Mouse (Mus musculus) liver, embryonic 11.5 days (tissue): ENCODE measurements around the gene Timm23. TPM values are rescaled to one million over a fixed set of nuclear protein-coding genes. Genes with fewer than 3 reads are reported as not detected.
A peak's percentile ranks its signal among the peaks of the same experiment; 100 is the strongest.
"Not testable (repeated sequence)": the region's sequence is repeated elsewhere in the genome, so short reads cannot be mapped to it uniquely, and the experiment has no call there.

ENCODE experiments used
- ATAC-seq: fragments of 200-750 bp; cut with Nextera tagmentation; replicated peaks from 2 replicates; pipeline ENCODE4 v1.8.0; 2017; ENCODE audit warnings: moderate number of reproducible peaks, mild to moderate bottlenecking, moderate TSS enrichment, moderate library complexity; ENCODE audit not compliant: low FRiP score
- DNase-seq: peaks from one replicate; pipeline ENCODE4 v3.0.0-alpha.2; 2017; ENCODE audit warnings: low spot score
- H3K27ac ChIP-seq: fragments of 300-500 bp; sonication (generic); 2 replicates; pipeline ENCODE4 v1.5.1; 2014; ENCODE audit warnings: mild to moderate bottlenecking, low read depth, low read length, control low read depth
- H3K27me3 ChIP-seq: fragments of 300-500 bp; sonication (generic); replicated peaks from 2 replicates; pipeline ENCODE4 v1.6.1; 2014; ENCODE audit warnings: low read length, mixed read lengths; ENCODE audit not compliant: control insufficient read depth, insufficient read depth
- H3K36me3 ChIP-seq: fragments of 300-500 bp; sonication (generic); 2 replicates; pipeline ENCODE4 v1.6.1; 2014; ENCODE audit warnings: mild to moderate bottlenecking, low read length, moderate library complexity, mixed read lengths; ENCODE audit not compliant: control insufficient read depth, insufficient read depth
- H3K4me1 ChIP-seq: fragments of 300-500 bp; sonication (generic); replicated peaks from 2 replicates; pipeline ENCODE4 v1.6.1; 2014; ENCODE audit warnings: low read length, mixed read lengths; ENCODE audit not compliant: control insufficient read depth, insufficient read depth
- H3K4me2 ChIP-seq: fragments of 300-500 bp; sonication (generic); 2 replicates; pipeline ENCODE4 v1.6.1; 2014; ENCODE audit warnings: mild to moderate bottlenecking, control low read depth, moderate library complexity
- H3K4me3 ChIP-seq: fragments of 300-500 bp; sonication (generic); 2 replicates; pipeline ENCODE4 v1.5.1; 2014; ENCODE audit warnings: low read depth, low read length, control low read depth
- H3K9ac ChIP-seq: fragments of 300-500 bp; sonication (generic); 2 replicates; pipeline ENCODE4 v1.6.1; 2014; ENCODE audit warnings: low read depth, low read length, control low read depth
- H3K9me3 ChIP-seq: fragments of 300-500 bp; sonication (generic); 2 replicates; pipeline ENCODE4 v1.6.1; 2016; ENCODE audit warnings: low read length, inconsistent platforms, mixed read lengths; ENCODE audit not compliant: control insufficient read depth
- WGBS: fragments of 180-500 bp; shearing (Covaris S2); extraction: QIAGEN DNeasy Blood & Tissue Kit; methylation state at CpG from one replicate; pipeline ENCODE4 v1.1.7; 2014; 5-methylcytosine and 5-hydroxymethylcytosine counted together
- polyA plus RNA-seq: library from polyadenylated mRNA; unstranded; fragments of >200 nt; fragmentation: Nextera tagmentation; extraction: Ambion mirVana; gene quantifications from 2 replicates; pipeline ENCODE4 v1.2.1, GENCODE M21; 2014

The Timm23 gene
- polyA plus RNA-seq, 1 experiment from 2014 or later, result 425 TPM

- DNase-seq (no peak), ATAC-seq (no peak)
- H3K27me3 ChIP-seq, result no peaks in the 10 kb centered on the region
- H3K4me2 ChIP-seq, result no peak overlapping the region
- H3K9me3 ChIP-seq, result no peaks in the 10 kb centered on the region
- no peaks in the 10 kb centered on the region for H3K4me1 ChIP-seq
- H3K4me3 ChIP-seq, result no peak overlapping the region
- H3K36me3 ChIP-seq, result peaks cover 38% of the 10 kb centered on the region
- no peak overlapping the region for H3K9ac ChIP-seq
- H3K27ac ChIP-seq, result no peak overlapping the region
- WGBS, result 61% methylated on average over 5 of the region's 5 CpGs
These were observed 9.8 kb downstream of the Timm23 start for GRCm38 (mm10) chr14:32191926-32192325.

DNA sequence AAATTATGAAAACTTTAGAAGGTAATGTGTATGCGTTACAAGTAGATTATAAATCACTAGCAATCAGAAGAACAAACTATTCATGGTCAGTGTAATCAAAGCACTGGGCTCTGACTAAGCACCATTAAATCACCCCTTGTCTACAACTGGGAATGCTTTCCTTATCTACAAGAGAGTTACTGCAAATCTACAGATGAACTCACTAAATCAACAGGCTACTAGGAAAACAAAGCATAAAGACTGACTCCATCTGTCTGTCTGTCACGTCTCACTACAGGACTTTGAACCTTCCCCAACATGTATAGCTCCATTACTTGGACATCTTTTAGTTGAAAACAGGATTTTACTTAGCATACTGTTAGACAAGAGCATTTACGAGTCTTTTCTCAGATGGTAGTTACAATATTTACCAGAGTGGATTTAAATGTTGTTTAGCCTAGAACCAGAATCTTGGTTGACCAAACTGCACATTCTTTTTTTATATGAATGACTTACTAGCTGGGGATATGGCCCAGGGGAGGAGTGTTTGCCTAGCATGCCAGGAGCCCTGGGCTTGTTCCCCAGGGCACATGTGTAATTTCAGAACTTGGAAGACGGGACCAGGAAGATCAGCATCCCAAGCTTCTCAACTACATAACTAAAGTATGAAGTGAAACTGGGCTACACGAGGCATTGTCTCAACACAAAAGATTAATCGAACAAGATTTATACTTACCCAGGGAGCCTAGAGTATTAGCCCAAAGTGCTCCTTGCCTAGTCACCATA, 10.9 kb downstream of the Timm23 start:
- Histone ChIP-seq H3K4me2 (no peak overlapping the region), H3K9ac (no peak overlapping the region), H3K9me3 (no peaks in the 10 kb centered on the region), H3K4me3 (no peak overlapping the region), H3K4me1 (no peaks in the 10 kb centered on the region), H3K36me3 (peaks cover 37% of the 10 kb centered on the region; the same call in 1 of the 2 replicates), H3K27me3 (no peaks in the 10 kb centered on the region), H3K27ac (no peak overlapping the region)
- WGBS, result 86% methylated on average over 6 of the region's 6 CpGs
- no peak for ATAC-seq
- DNase-seq, result no peak

GRCm38 (mm10) chr14:32183846-32184245, 17.9 kb downstream of the Timm23 start:
- Histone ChIP-seq H3K9me3 (no peaks in the 10 kb centered on the region), H3K36me3 (peaks cover 43% of the 10 kb centered on the region), H3K9ac (no peak overlapping the region), H3K27ac (no peak overlapping the region), H3K4me2 (no peak overlapping the region), H3K27me3 (no peaks in the 10 kb centered on the region), H3K4me3 (no peak overlapping the region), H3K4me1 (peaks cover 4% of the 10 kb centered on the region; the same call in 1 of the 2 replicates)
- DNase-seq (no peak), ATAC-seq (no peak)
- WGBS, result 92% methylated on average over 4 of the region's 4 CpGs

GRCm38 (mm10) chr14:32180861-32181260, 20.8 kb downstream of the Timm23 start:
- no peak overlapping the region for H3K4me3 ChIP-seq
- no peak for DNase-seq
- WGBS, result 84% methylated on average over 6 of the region's 6 CpGs
- no peak overlapping the region for H3K27ac ChIP-seq
- no peaks in the 10 kb centered on the region for H3K9me3 ChIP-seq
- H3K4me1 ChIP-seq, result peaks cover 4% of the 10 kb centered on the region; the same call in 1 of the 2 replicates
- H3K27me3 ChIP-seq, result no peaks in the 10 kb centered on the region
- no peak for ATAC-seq
- no peak overlapping the region for H3K4me2 ChIP-seq
- peaks cover 28% of the 10 kb centered on the region for H3K36me3 ChIP-seq
- no peak overlapping the region for H3K9ac ChIP-seq

DNA sequence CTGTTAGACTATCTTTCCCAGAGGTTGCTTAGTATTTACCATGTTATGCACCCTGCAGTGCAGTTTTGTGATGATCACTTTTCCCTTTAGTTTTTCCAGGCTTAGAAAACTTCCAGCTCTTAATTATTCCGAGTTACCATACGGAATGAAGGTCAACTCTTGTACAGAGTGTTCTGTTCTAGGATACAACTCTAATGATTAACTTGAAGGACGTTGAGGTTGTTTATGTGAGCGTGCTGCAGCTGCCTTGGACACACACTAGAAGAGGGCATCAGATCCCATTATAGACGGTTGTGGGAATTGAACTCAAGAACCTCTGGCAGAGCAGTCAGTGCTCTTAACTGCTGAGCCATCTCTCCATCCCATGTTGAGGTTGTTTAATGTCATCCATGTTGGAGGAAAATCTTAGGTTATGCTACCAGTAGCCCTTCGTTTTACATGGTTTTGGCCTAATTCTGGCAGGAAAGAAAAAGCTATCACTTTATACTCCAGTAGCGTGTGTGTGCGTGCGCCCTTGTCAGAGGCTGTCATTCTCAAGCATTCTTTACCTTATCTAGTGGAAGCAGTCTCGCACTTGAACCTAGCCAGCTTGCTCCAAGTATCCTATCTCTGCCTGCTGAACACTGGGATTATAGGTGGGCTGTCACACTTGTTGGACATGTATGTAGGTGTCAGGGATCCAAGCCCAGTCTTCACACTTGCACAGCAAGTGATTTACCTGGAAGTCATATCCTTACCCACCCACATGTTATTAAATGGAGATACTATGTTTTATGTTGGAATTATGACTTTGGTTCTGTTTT, 22.1 kb downstream of the Timm23 start:
- DNase-seq (no peak), ATAC-seq (peak; percentile 60; the same call in 1 of the 2 replicates)
- no peaks in the 10 kb centered on the region for H3K27me3 ChIP-seq
- H3K9me3 ChIP-seq, result no peaks in the 10 kb centered on the region
- WGBS, result 73% methylated on average over 10 of the region's 10 CpGs
- peaks cover 32% of the 10 kb centered on the region for H3K36me3 ChIP-seq
- H3K27ac ChIP-seq, result no peak overlapping the region
- no peak overlapping the region for H3K9ac ChIP-seq
- no peak overlapping the region for H3K4me3 ChIP-seq
- peaks cover 6% of the 10 kb centered on the region; the same call in 1 of the 2 replicates for H3K4me1 ChIP-seq
- H3K4me2 ChIP-seq, result no peak overlapping the region

GRCm38 (mm10) chr14:32176590-32176989, 25.1 kb downstream of the Timm23 start:
- not testable (repeated sequence) for ATAC-seq, H3K4me2 ChIP-seq, H3K9ac ChIP-seq, H3K4me3 ChIP-seq, H3K27ac ChIP-seq, H3K4me1 ChIP-seq, H3K9me3 ChIP-seq, H3K27me3 ChIP-seq, DNase-seq
- H3K36me3 ChIP-seq, result peaks cover 32% of the 10 kb centered on the region
- 84% methylated on average over 4 of the region's 5 CpGs for WGBS

GRCm38 (mm10) chr14:32175310-32175709, 26.4 kb downstream of the Timm23 start:
- 74% methylated on average over 2 of the region's 2 CpGs for WGBS
- no peak overlapping the region for H3K9ac ChIP-seq
- no peak overlapping the region for H3K4me2 ChIP-seq
- H3K9me3 ChIP-seq, result no peaks in the 10 kb centered on the region
- peaks cover 6% of the 10 kb centered on the region; the same call in 1 of the 2 replicates for H3K4me1 ChIP-seq
- no peak; the same call in 1 of the 2 replicates for ATAC-seq
- DNase-seq, result no peak
- peaks cover 28% of the 10 kb centered on the region for H3K36me3 ChIP-seq
- H3K4me3 ChIP-seq, result no peak overlapping the region
- no peak overlapping the region; the same call in 1 of the 2 replicates for H3K27ac ChIP-seq
- H3K27me3 ChIP-seq, result no peaks in the 10 kb centered on the region

GRCm38 (mm10) chr14:32170137-32170536, 31.6 kb downstream of the Timm23 start:
- Histone ChIP-seq H3K4me2 (peak overlapping the region; percentile 91), H3K4me1 (peaks cover 36% of the 10 kb centered on the region), H3K9me3 (no peaks in the 10 kb centered on the region), H3K9ac (no peak overlapping the region), H3K27me3 (no peaks in the 10 kb centered on the region), H3K27ac (peak overlapping the region; percentile 65), H3K36me3 (peaks cover 18% of the 10 kb centered on the region), H3K4me3 (0 out of 2 replicates have a peak overlapping the region, but pooled peaks have one; percentile 27)
- DNase-seq (no peak), ATAC-seq (no peak)
- 87% methylated on average over 4 of the region's 4 CpGs for WGBS
